Mouse (Mus musculus) heart, adult 18-20 months (tissue): ENCODE measurements at regions not wholly inside any gene's neighbourhood (a gene's known extent, or its start where the extent isn't known, plus 50 kb on each side); places are given as distances from the start of the nearest gene placed in this dataset.
"Not testable (repeated sequence)": the region's sequence is repeated elsewhere in the genome, so short reads cannot be mapped to it uniquely, and the experiment has no call there.

Experiments
- DNase-seq, 2 experiments: peaks; one replicate each; pipeline ENCODE4 v3.0.0; 2021 to 2022; ENCODE audit warnings: mixed read lengths in 1 of 2

GRCm38 (mm10) chr4:145774241-145774761 is 94.3 kb upstream of the Zfp986 start:
- DNase-seq = peak; percentile 36 to 65

DNA sequence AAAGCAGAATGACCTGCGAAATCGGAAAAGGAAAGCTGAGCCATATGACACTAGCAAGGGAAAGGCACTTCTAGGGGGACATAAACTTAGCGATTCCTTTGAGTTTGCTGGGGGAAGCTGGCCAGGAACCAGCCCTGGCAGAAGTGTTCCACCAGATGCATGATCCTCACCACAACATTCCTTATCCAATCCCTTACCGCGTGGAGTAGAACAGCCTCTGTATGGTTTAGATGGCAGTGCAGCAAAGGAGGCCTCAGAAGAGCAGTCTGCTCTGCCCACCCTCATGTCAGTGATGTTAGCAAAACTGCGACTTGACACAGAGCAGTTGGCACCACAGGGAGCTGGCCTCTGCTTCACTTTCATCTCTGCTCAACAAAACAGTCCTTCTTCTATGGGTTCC is 93.7 kb upstream of the Zfp986 start:
- not testable (repeated sequence) for DNase-seq

- not testable (repeated sequence) for DNase-seq
These were observed 92.1 kb upstream of the Zfp986 start for GRCm38 (mm10) chr4:145776531-145776930.

DNA sequence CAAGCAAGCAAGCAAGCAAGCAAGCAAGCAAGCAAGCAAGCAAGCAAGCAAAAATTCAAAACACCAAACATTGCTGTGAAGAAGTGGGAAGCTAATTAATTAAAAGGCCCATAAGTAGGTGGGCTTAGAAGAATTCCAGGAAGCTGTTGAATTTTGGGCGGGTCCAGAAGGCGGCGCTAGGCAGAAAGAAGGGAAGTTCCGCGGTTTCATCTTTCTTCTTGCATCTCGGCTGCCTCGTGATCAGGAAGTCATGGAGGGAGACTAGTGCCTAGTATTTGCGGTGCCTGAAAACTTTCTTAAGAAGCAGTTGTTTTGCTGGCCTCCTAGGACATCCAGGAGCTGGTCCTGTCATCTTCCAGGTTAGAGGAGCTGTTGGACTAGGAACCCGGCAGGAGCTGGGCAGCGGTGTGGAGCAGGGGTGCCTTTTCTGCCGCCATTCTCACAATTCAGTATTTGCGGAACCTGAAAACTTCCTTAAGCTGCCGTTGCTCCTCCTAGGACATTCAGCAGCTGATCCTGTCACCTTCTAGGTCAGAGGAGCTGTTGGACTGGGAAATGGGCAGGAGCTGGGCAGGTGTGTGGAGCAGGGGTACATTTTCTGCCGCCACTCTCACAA is 87.2 kb upstream of the Zfp986 start:
- DNase-seq = not testable (repeated sequence)

GRCm38 (mm10) chr4:145814674-145815073 is 53.9 kb upstream of the Zfp986 start:
- DNase-seq = not testable (repeated sequence)
